Mouse (Mus musculus) liver, embryonic 12.5 days (tissue): ENCODE data around the gene RPS10-NUDT3. TPM values are rescaled to one million over a fixed set of nuclear protein-coding genes. Genes with fewer than 3 reads are reported as not detected.

Source experiments
- ATAC-seq: fragments of 200-750 bp; cut with Nextera tagmentation; 2 replicates; pipeline ENCODE4 v1.8.0; 2017; ENCODE audit warnings: moderate number of reproducible peaks, mild to moderate bottlenecking, moderate library complexity
- H3K27ac ChIP-seq: fragments of 300-500 bp; sonication (generic); 2 replicates; pipeline ENCODE4 v1.5.1; 2016; ENCODE audit warnings: mild to moderate bottlenecking
- H3K27me3 ChIP-seq: fragments of 300-500 bp; sonication (generic); replicated peaks from 2 replicates; pipeline ENCODE4 v1.6.1; 2016; ENCODE audit warnings: mild to moderate bottlenecking, moderate library complexity
- H3K36me3 ChIP-seq: fragments of 300-500 bp; sonication (generic); 2 replicates; pipeline ENCODE4 v1.6.1; 2016; ENCODE audit warnings: mild to moderate bottlenecking, moderate library complexity
- H3K4me1 ChIP-seq: fragments of 300-500 bp; sonication (generic); 2 replicates; pipeline ENCODE4 v1.6.1; 2016
- H3K4me2 ChIP-seq: fragments of 300-500 bp; sonication (generic); 2 replicates; pipeline ENCODE4 v1.6.1; 2016; ENCODE audit warnings: mild to moderate bottlenecking, moderate library complexity
- H3K4me3 ChIP-seq: fragments of 300-500 bp; sonication (generic); 2 replicates; pipeline ENCODE4 v1.5.1; 2016; ENCODE audit warnings: mild to moderate bottlenecking, moderate library complexity
- H3K9ac ChIP-seq: fragments of 300-500 bp; sonication (generic); 2 replicates; pipeline ENCODE4 v1.6.1; 2016; ENCODE audit warnings: mild to moderate bottlenecking, moderate library complexity
- H3K9me3 ChIP-seq: fragments of 300-500 bp; sonication (generic); replicated peaks from 2 replicates; pipeline ENCODE4 v1.6.1; 2016; ENCODE audit warnings: mild to moderate bottlenecking, moderate library complexity
- WGBS: fragments of 180-500 bp; shearing (Covaris S2); methylation state at CpG from one replicate; pipeline ENCODE4 v1.1.7; 2016; ENCODE audit not compliant: insufficient replicate concordance; 5-methylcytosine and 5-hydroxymethylcytosine counted together
- polyA plus RNA-seq: library from polyadenylated mRNA; unstranded; fragments of >200 nt; fragmentation: Nextera tagmentation; extraction: Ambion mirVana; gene quantifications from 2 replicates; pipeline ENCODE4 v1.2.1, GENCODE M21; 2016

The RPS10-NUDT3 gene
- polyA plus RNA-seq, 1 experiment from 2014 or later, result not detected

GRCm38 (mm10) chr17:27600869-27601268 is 34.2 kb downstream of the RPS10-NUDT3 start:
- H3K4me3 ChIP-seq, result no peak overlapping the region
- H3K27ac ChIP-seq, result no peak overlapping the region
- peaks cover 15% of the 10 kb centered on the region for H3K36me3 ChIP-seq
- no peak for ATAC-seq
- H3K9ac ChIP-seq, result no peak overlapping the region
- 77% methylated on average over 5 of the region's 5 CpGs for WGBS
- H3K27me3 ChIP-seq, result no peaks in the 10 kb centered on the region
- H3K9me3 ChIP-seq, result no peaks in the 10 kb centered on the region
- H3K4me2 ChIP-seq, result no peak overlapping the region
- H3K4me1 ChIP-seq, result peaks cover 60% of the 10 kb centered on the region

- peaks cover 55% of the 10 kb centered on the region for H3K4me1 ChIP-seq
- H3K36me3 ChIP-seq, result peaks cover 20% of the 10 kb centered on the region
- no peaks in the 10 kb centered on the region for H3K9me3 ChIP-seq
- H3K4me3 ChIP-seq, result no peak overlapping the region
- H3K4me2 ChIP-seq, result no peak overlapping the region
- no peaks in the 10 kb centered on the region for H3K27me3 ChIP-seq
- no peak overlapping the region for H3K27ac ChIP-seq
- WGBS, result 80% methylated on average over 3 of the region's 3 CpGs
- H3K9ac ChIP-seq, result no peak overlapping the region
- ATAC-seq, result no peak
These were observed 34.7 kb downstream of the RPS10-NUDT3 start for GRCm38 (mm10) chr17:27600286-27600685.

GRCm38 (mm10) chr17:27596376-27597190 is 38.4 kb downstream of the RPS10-NUDT3 start:
- H3K27me3 ChIP-seq, result no peaks in the 10 kb centered on the region
- H3K9ac ChIP-seq, result no peak overlapping the region
- 79% methylated on average over 21 of the region's 21 CpGs for WGBS
- no peak overlapping the region for H3K4me3 ChIP-seq
- H3K27ac ChIP-seq, result no peak overlapping the region
- no peak overlapping the region for H3K4me2 ChIP-seq
- H3K36me3 ChIP-seq, result peaks cover 52% of the 10 kb centered on the region
- H3K4me1 ChIP-seq, result peaks cover 23% of the 10 kb centered on the region
- H3K9me3 ChIP-seq, result no peaks in the 10 kb centered on the region
- no peak for ATAC-seq

- Histone ChIP-seq H3K4me1 (peaks cover 22% of the 10 kb centered on the region), H3K9me3 (no peaks in the 10 kb centered on the region), H3K4me3 (no peak overlapping the region), H3K9ac (no peak overlapping the region), H3K27ac (no peak overlapping the region), H3K36me3 (peaks cover 58% of the 10 kb centered on the region), H3K4me2 (no peak overlapping the region), H3K27me3 (no peaks in the 10 kb centered on the region)
- no peak for ATAC-seq
- WGBS, result 86% methylated on average over 15 of the region's 15 CpGs
These were observed 39.2 kb downstream of the RPS10-NUDT3 start for GRCm38 (mm10) chr17:27595659-27596375.

- Histone ChIP-seq H3K27me3 (no peaks in the 10 kb centered on the region), H3K4me2 (no peak overlapping the region), H3K4me3 (no peak overlapping the region), H3K4me1 (peaks cover 44% of the 10 kb centered on the region), H3K9ac (no peak overlapping the region), H3K36me3 (peaks cover 81% of the 10 kb centered on the region), H3K27ac (no peak overlapping the region), H3K9me3 (no peaks in the 10 kb centered on the region)
- ATAC-seq, result no peak
- WGBS, result 85% methylated on average over 7 of the region's 7 CpGs
These were observed 42.5 kb downstream of the RPS10-NUDT3 start for GRCm38 (mm10) chr17:27592565-27592910.

GRCm38 (mm10) chr17:27591826-27592564 is 43.0 kb downstream of the RPS10-NUDT3 start:
- WGBS, result 83% methylated on average over 12 of the region's 12 CpGs
- peaks cover 79% of the 10 kb centered on the region for H3K36me3 ChIP-seq
- no peak overlapping the region for H3K4me3 ChIP-seq
- no peak overlapping the region for H3K9ac ChIP-seq
- H3K4me1 ChIP-seq, result peaks cover 50% of the 10 kb centered on the region
- no peaks in the 10 kb centered on the region for H3K27me3 ChIP-seq
- H3K4me2 ChIP-seq, result no peak overlapping the region
- ATAC-seq, result no peak
- H3K27ac ChIP-seq, result no peak overlapping the region
- no peaks in the 10 kb centered on the region for H3K9me3 ChIP-seq

GRCm38 (mm10) chr17:27588231-27588630 is 46.8 kb downstream of the RPS10-NUDT3 start:
- ATAC-seq, result 0 out of 2 replicates have a peak, but pooled peaks have one; percentile 12
- no peaks in the 10 kb centered on the region for H3K9me3 ChIP-seq
- H3K4me1 ChIP-seq, result peaks cover 69% of the 10 kb centered on the region
- H3K4me3 ChIP-seq, result no peak overlapping the region
- WGBS, result 18% methylated on average over 8 of the region's 8 CpGs
- H3K9ac ChIP-seq, result no peak overlapping the region
- H3K27me3 ChIP-seq, result no peaks in the 10 kb centered on the region
- H3K27ac ChIP-seq, result peak overlapping the region; percentile 61
- H3K4me2 ChIP-seq, result peak overlapping the region; percentile 13; the same call in 1 of the 2 replicates
- H3K36me3 ChIP-seq, result peaks cover 73% of the 10 kb centered on the region

GRCm38 (mm10) chr17:27587252-27587651 is 47.8 kb downstream of the RPS10-NUDT3 start:
- H3K27ac ChIP-seq, result 0 out of 2 replicates have a peak overlapping the region, but pooled peaks have one; percentile 1
- H3K4me3 ChIP-seq, result no peak overlapping the region
- peaks cover 72% of the 10 kb centered on the region for H3K36me3 ChIP-seq
- no peak for ATAC-seq
- H3K9me3 ChIP-seq, result no peaks in the 10 kb centered on the region
- H3K4me2 ChIP-seq, result no peak overlapping the region
- WGBS, result 66% methylated on average over 12 of the region's 12 CpGs
- H3K27me3 ChIP-seq, result no peaks in the 10 kb centered on the region
- H3K9ac ChIP-seq, result no peak overlapping the region
- H3K4me1 ChIP-seq, result peaks cover 79% of the 10 kb centered on the region

GRCm38 (mm10) chr17:27586661-27587060 is 48.4 kb downstream of the RPS10-NUDT3 start:
- Histone ChIP-seq H3K36me3 (peaks cover 74% of the 10 kb centered on the region), H3K4me3 (no peak overlapping the region), H3K4me2 (no peak overlapping the region), H3K9me3 (no peaks in the 10 kb centered on the region), H3K27me3 (no peaks in the 10 kb centered on the region), H3K4me1 (peaks cover 80% of the 10 kb centered on the region), H3K9ac (no peak overlapping the region), H3K27ac (0 out of 2 replicates have a peak overlapping the region, but pooled peaks have one; percentile 1)
- no peak for ATAC-seq
- WGBS, result 47% methylated on average over 9 of the region's 9 CpGs

- peaks cover 70% of the 10 kb centered on the region for H3K4me1 ChIP-seq
- no peak overlapping the region for H3K4me2 ChIP-seq
- no peak overlapping the region for H3K4me3 ChIP-seq
- H3K27ac ChIP-seq, result peak overlapping the region; percentile 41
- no peaks in the 10 kb centered on the region for H3K9me3 ChIP-seq
- no peak overlapping the region; the same call in 1 of the 2 replicates for H3K9ac ChIP-seq
- H3K36me3 ChIP-seq, result peaks cover 84% of the 10 kb centered on the region
- ATAC-seq, result peak; percentile 60
- WGBS, result 41% methylated on average over 13 of the region's 13 CpGs
- H3K27me3 ChIP-seq, result no peaks in the 10 kb centered on the region
These were observed 51.7 kb downstream of the RPS10-NUDT3 start for GRCm38 (mm10) chr17:27583185-27583894.

GRCm38 (mm10) chr17:27580392-27581068 is 54.5 kb downstream of the RPS10-NUDT3 start:
- 50% methylated on average over 20 of the region's 20 CpGs for WGBS

More at GRCm38 (mm10) chr17:27580392-27581068, 54.5 kb downstream of the RPS10-NUDT3 start:
- peaks cover 80% of the 10 kb centered on the region for H3K36me3 ChIP-seq
- peak; percentile 76 for ATAC-seq
- no peaks in the 10 kb centered on the region for H3K9me3 ChIP-seq
- H3K27ac ChIP-seq, result peak overlapping the region; percentile 9; the same call in 1 of the 2 replicates
- H3K4me1 ChIP-seq, result peaks cover 61% of the 10 kb centered on the region
- H3K4me3 ChIP-seq, result no peak overlapping the region
- H3K4me2 ChIP-seq, result peak overlapping the region; percentile 29
- no peak overlapping the region for H3K9ac ChIP-seq
- no peaks in the 10 kb centered on the region for H3K27me3 ChIP-seq
